Mouse (Mus musculus): ENCODE results near the gene Ints7. TPM values are rescaled to one million over a fixed set of nuclear protein-coding genes. Genes with fewer than 3 reads are reported as not detected.

Ints7 gene
- total and polyA plus RNA-seq, 2 experiments from 2014 or later = 26.3 to 41.3 TPM

DNA sequence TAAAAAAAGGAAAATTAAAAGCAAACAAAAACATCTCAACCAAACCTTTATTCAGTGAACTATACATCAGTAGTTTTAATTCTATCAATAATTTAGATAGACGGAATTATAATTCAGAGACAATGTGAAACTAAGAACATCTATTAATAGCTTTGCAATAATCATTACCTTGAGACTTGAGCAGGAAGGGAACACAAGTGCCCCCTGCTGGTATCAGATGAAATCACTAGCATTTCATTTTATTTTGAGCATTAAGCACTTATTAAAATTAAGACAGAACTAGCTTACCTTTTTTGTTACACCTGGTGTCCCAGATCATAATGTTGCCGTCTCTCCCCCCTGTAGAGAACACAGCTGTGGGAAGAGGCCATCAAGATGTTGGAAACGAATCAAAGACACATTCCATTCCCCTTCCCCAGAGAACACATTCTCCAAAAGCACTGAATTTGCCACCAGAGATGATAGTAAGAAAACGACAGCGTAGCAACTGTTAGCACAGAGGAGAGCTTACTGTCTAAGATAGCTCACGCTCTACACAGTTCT is 12.5 kb upstream of the Ints7 start:
- no peak for ATAC-seq
- peak; percentile 82 for TF ChIP-seq CTCF (IDR thresholded peaks at IDR 0.05; ENCODE audit: low read depth)
- Histone ChIP-seq H3K9me3 (ENCODE audit: low read length) (no peaks in the 10 kb centered on the region), H3K4me2 (ENCODE audit: low read depth, low read length) (no peak overlapping the region), H3K27ac (no peak overlapping the region), H3K4me3 (ENCODE audit: low read length) (no peak overlapping the region), H3K27me3 (ENCODE audit: insufficient read depth, low read length) (no peaks in the 10 kb centered on the region), H3K4me1 (ENCODE audit: insufficient read depth, low read length) (no peaks in the 10 kb centered on the region), H3K36me3 (ENCODE audit: insufficient read depth, low read length) (no peaks in the 10 kb centered on the region), H3K9ac (replicated peaks; ENCODE audit: low read length) (no peak overlapping the region)
- peak; percentile 70 for DNase-seq (ENCODE audit: low spot score)
- 57% methylated on average over 6 of the region's 6 CpGs for WGBS

DNA sequence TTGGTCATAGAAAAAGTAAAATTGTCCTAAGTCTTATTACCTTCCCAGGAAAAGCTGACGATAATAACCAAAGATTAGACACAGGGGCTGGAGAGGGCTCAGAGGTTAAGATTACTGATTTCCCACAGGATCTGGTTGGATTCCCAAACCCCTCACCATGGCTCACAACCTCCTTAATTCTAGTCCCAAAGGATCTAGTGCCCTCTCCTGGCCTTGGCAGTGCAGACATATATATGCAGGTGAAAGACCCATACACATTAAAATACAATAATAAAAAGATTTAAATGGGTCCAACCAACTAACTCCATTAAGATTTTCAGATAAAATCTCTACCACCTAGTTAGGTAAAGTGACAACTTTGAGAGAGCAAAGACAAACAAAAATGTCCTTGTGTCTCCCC is 7.6 kb upstream of the Ints7 start:
- Histone ChIP-seq H3K4me1 (ENCODE audit: insufficient read depth, low read length) (no peaks in the 10 kb centered on the region), H3K4me2 (ENCODE audit: low read depth, low read length) (no peak overlapping the region), H3K9ac (replicated peaks; ENCODE audit: low read length) (no peak overlapping the region), H3K9me3 (ENCODE audit: low read length) (no peaks in the 10 kb centered on the region), H3K4me3 (ENCODE audit: low read length) (no peak overlapping the region), H3K27me3 (ENCODE audit: insufficient read depth, low read length) (no peaks in the 10 kb centered on the region), H3K27ac (no peak overlapping the region), H3K36me3 (ENCODE audit: insufficient read depth, low read length) (no peaks in the 10 kb centered on the region)
- WGBS = 93% methylated on average over 1 of the region's 1 CpGs
- no peak for DNase-seq (ENCODE audit: low spot score)
- ATAC-seq = no peak
- TF ChIP-seq CTCF (IDR thresholded peaks at IDR 0.05; ENCODE audit: low read depth) = peak; percentile 51

DNA sequence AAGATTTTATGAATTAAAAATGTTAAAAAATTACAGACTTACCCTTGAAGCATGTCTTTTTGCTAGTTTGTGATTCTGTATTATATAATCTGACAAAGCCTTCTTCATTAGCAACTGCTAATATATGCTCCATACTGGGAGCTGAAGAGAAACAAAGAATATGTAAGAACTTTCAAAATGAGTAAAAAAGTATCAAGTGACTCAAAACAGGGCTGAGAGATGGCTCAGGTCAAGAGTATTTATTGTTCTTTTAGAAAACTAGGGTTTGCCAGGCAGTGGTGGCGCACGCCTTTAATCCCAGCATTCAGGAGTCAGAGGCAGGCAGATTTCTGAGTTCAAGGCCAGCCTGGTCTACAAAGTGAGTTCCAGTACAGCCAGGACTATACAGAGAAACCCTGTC is 5.8 kb upstream of the Ints7 start:
- TF ChIP-seq CTCF (IDR thresholded peaks at IDR 0.05; ENCODE audit: low read depth) = no peak

DNA sequence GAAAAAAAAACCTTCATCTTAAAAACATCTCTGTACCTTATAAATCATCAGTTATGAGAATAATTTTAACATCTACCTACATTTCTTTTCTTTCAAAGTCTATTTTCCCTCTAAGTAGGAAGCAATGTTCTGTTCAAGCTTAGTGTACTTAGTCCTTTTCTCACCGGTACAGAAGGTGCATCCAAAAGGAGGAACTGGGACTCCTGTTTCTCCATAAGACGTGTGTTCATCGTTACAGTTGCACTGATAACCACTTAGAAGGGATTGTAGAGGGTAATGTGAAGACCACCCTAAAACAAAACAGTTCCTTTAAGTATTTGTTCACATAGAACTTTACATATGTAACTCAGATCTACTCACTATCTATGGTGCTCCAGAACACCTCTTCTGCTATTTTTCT is 5.0 kb upstream of the Ints7 start:
- ATAC-seq = no peak
- H3K4me2 ChIP-seq (ENCODE audit: low read depth, low read length) = no peak overlapping the region
- H3K4me1 ChIP-seq (ENCODE audit: insufficient read depth, low read length) = no peaks in the 10 kb centered on the region
- no peak overlapping the region for H3K4me3 ChIP-seq (ENCODE audit: low read length)
- no peak overlapping the region for H3K27ac ChIP-seq
- H3K27me3 ChIP-seq (ENCODE audit: insufficient read depth, low read length) = no peaks in the 10 kb centered on the region
- WGBS = 91% methylated on average over 3 of the region's 3 CpGs
- no peak for DNase-seq (ENCODE audit: low spot score)
- no peaks in the 10 kb centered on the region for H3K36me3 ChIP-seq (ENCODE audit: insufficient read depth, low read length)
- H3K9me3 ChIP-seq (ENCODE audit: low read length) = no peaks in the 10 kb centered on the region
- no peak overlapping the region for H3K9ac ChIP-seq (replicated peaks; ENCODE audit: low read length)
- TF ChIP-seq CTCF (IDR thresholded peaks at IDR 0.05; ENCODE audit: low read depth) = no peak

More for the DNA sequence above, 5.8 kb upstream of the Ints7 start:
- H3K4me3 ChIP-seq (ENCODE audit: low read length) = no peak overlapping the region
- 92% methylated on average over 2 of the region's 2 CpGs for whole genome bisulfite sequencing
- no peaks in the 10 kb centered on the region for H3K9me3 ChIP-seq (ENCODE audit: low read length)
- H3K4me1 ChIP-seq (ENCODE audit: insufficient read depth, low read length) = no peaks in the 10 kb centered on the region
- no peaks in the 10 kb centered on the region for H3K36me3 ChIP-seq (ENCODE audit: insufficient read depth, low read length)
- no peak for ATAC-seq
- H3K4me2 ChIP-seq (ENCODE audit: low read depth, low read length) = no peak overlapping the region
- no peak overlapping the region for H3K27ac ChIP-seq
- no peak overlapping the region for H3K9ac ChIP-seq (replicated peaks; ENCODE audit: low read length)
- DNase-seq (ENCODE audit: low spot score) = no peak
- H3K27me3 ChIP-seq (ENCODE audit: insufficient read depth, low read length) = no peaks in the 10 kb centered on the region

DNA sequence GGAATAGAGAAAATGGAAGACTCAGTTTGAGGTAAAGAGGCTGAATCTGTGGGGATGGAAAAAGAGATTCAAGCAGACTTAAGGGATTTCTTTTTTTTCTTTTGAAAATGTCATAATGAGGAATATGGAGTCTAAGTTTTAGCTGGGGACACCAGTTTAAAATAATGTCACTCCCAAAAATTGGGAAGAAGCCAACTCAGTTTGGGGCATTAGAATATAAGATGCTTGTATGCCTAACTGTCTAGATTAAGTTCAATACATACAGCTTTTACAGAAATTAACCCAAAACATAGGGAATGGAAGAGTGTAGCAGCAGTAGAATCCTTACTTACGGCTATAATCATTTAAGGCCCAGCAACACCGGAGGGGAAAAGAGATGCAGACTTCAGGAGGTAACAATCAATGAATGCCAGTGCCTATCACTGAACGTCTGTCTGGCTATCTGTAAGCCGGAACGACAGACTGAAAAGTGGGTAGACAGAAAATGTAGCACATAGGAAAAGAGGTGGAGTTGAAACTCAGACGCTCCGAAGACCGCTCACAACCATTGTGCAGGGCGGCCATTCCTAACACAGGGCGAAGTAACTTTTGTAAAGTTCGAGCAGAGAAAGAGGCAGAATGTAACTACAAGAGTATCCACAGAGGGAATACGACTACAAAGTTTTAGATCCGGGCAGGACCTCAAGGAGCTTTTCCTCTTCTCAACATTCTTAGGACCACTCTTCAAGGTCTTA is 1.4 kb upstream of the Ints7 start:
- Histone ChIP-seq H3K36me3 (ENCODE audit: insufficient read depth, low read length) (no peaks in the 10 kb centered on the region), H3K4me2 (ENCODE audit: low read depth, low read length) (peak overlapping the region; percentile 91), H3K9me3 (ENCODE audit: low read length) (no peaks in the 10 kb centered on the region), H3K4me1 (ENCODE audit: insufficient read depth, low read length) (peaks cover 12% of the 10 kb centered on the region), H3K9ac (replicated peaks; ENCODE audit: low read length) (peak overlapping the region; percentile 62), H3K27ac (peak overlapping the region; percentile 72; the same call in 1 of the 2 replicates), H3K4me3 (ENCODE audit: low read length) (peak overlapping the region; percentile 85), H3K27me3 (ENCODE audit: insufficient read depth, low read length) (no peaks in the 10 kb centered on the region)
- no peak for TF ChIP-seq CTCF (IDR thresholded peaks at IDR 0.05; ENCODE audit: low read depth)
- ATAC-seq (no peak), DNase-seq (ENCODE audit: low spot score) (no peak)
- WGBS = 3% methylated on average over 13 of the region's 13 CpGs

DNA sequence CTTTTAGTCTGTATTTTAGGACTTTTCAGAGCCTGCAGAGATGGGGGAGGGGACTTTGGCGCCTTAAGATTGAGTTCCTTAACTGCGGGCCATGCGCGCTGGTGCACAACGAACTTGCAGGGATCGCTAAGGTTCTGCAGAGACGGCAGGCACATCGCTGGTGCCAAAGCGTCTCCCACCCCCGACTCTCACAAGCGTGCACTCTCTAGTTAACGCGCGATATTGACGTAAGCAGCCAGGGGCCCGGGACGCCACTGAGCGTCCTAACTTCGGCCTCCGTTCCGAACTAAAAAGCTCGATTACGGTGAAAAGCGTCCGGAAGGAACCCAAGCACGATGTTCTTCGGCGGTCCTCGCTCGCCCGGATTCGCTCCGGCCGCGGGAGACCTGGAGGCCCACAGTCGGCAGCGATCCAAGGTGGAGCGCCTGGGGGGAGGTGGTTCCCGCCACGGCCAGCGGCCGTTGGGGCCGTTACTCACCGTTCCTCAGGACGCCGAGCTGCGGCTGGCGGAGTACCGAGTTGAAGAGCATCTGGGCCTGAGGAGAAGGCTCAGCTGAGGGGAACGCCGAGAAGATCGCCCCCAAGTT is 472 bp upstream of the Ints7 start:
- H3K4me3 ChIP-seq (ENCODE audit: low read length) = peak overlapping the region; percentile 85
- ATAC-seq (peak; percentile 11), DNase-seq (ENCODE audit: low spot score) (peak; percentile 71)
- H3K9me3 ChIP-seq (ENCODE audit: low read length) = no peaks in the 10 kb centered on the region
- under 1% methylated on average over 52 of the region's 52 CpGs for WGBS
- peak overlapping the region; percentile 91 for H3K4me2 ChIP-seq (ENCODE audit: low read depth, low read length)
- H3K27me3 ChIP-seq (ENCODE audit: insufficient read depth, low read length) = no peaks in the 10 kb centered on the region
- H3K27ac ChIP-seq = peak overlapping the region; percentile 72
- TF ChIP-seq CTCF (IDR thresholded peaks at IDR 0.05; ENCODE audit: low read depth) = no peak
- H3K4me1 ChIP-seq (ENCODE audit: insufficient read depth, low read length) = peaks cover 12% of the 10 kb centered on the region
- no peaks in the 10 kb centered on the region for H3K36me3 ChIP-seq (ENCODE audit: insufficient read depth, low read length)
- peak overlapping the region; percentile 62 for H3K9ac ChIP-seq (replicated peaks; ENCODE audit: low read length)

DNA sequence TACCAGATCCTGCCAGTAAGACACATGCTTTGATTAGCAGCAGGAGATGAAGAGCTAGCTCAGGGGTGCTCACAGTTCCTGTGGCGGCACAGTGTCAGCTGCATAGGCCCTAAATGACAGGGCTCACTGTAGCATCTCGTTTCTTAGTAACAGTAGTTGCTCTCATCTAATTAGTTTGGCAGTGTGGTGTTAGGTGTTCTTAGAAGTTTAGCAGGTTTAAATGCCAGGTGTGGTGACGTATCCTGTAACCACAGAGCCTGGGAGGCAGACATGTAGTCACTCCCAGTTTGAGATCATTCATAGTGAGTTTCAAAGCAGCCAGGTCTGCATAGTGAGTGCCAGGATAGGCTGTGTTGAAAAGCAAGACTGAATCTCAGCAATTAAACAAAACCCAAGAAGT is 4.1 kb downstream of the Ints7 start:
- no peaks in the 10 kb centered on the region for H3K27me3 ChIP-seq (ENCODE audit: insufficient read depth, low read length)
- ATAC-seq = no peak
- H3K4me3 ChIP-seq (ENCODE audit: low read length) = no peak overlapping the region
- peaks cover 13% of the 10 kb centered on the region; the same call in 1 of the 2 replicates for H3K36me3 ChIP-seq (ENCODE audit: insufficient read depth, low read length)
- 93% methylated on average over 3 of the region's 3 CpGs for WGBS
- H3K27ac ChIP-seq = no peak overlapping the region
- no peak for DNase-seq (ENCODE audit: low spot score)
- no peak overlapping the region for H3K9ac ChIP-seq (replicated peaks; ENCODE audit: low read length)
- H3K4me1 ChIP-seq (ENCODE audit: insufficient read depth, low read length) = peaks cover 12% of the 10 kb centered on the region
- H3K4me2 ChIP-seq (ENCODE audit: low read depth, low read length) = no peak overlapping the region
- TF ChIP-seq CTCF (IDR thresholded peaks at IDR 0.05; ENCODE audit: low read depth) = no peak
- H3K9me3 ChIP-seq (ENCODE audit: low read length) = no peaks in the 10 kb centered on the region
